Mouse (Mus musculus) spleen, adult 2 months (tissue): ENCODE measurements around the gene Chrm1.

Experiments used
- CTCF ChIP-seq: fragments of 200-500 bp; IDR thresholded peaks from 2 replicates; pipeline ENCODE4 v1.5.1; 2011; ENCODE audit warnings: mild to moderate bottlenecking, inconsistent platforms; ENCODE audit not compliant: insufficient read depth, insufficient read length, insufficient replicate concordance; ENCODE audit errors: extremely low read depth
- POLR2A ChIP-seq: fragments of 200-500 bp; IDR thresholded peaks from 2 replicates; pipeline ENCODE4 v1.6.1; 2011; ENCODE audit warnings: low read depth, low read length, inconsistent platforms

- TF ChIP-seq CTCF = no peak
- no peak for TF ChIP-seq POLR2A
Observed at GRCm38 (mm10) chr19:8699652-8700051, 36.1 kb downstream of the Chrm1 start.
